Mouse (Mus musculus) kidney, embryonic 14.5 days (tissue): ENCODE measurements around the gene Rbm38. TPM values are rescaled to one million over a fixed set of nuclear protein-coding genes. Genes with fewer than 3 reads are reported as not detected.

Source experiments
- ATAC-seq: fragments of 200-750 bp; cut with Nextera tagmentation; 2 replicates; pipeline ENCODE4 v1.8.0; 2017; ENCODE audit warnings: moderate number of reproducible peaks, mild to moderate bottlenecking, moderate TSS enrichment, moderate library complexity; ENCODE audit not compliant: low FRiP score, low TSS enrichment
- H3K27ac ChIP-seq: fragments of 300-500 bp; sonication (generic); 2 replicates; pipeline ENCODE4 v1.5.1; 2014; ENCODE audit warnings: low read depth, mild to moderate bottlenecking, low read length, moderate library complexity, mixed read lengths
- H3K27me3 ChIP-seq: fragments of 300-500 bp; sonication (generic); 2 replicates; pipeline ENCODE4 v1.6.1; 2014; ENCODE audit warnings: mild to moderate bottlenecking, low read length; ENCODE audit not compliant: control insufficient read depth, insufficient read depth
- H3K36me3 ChIP-seq: fragments of 300-500 bp; sonication (generic); 2 replicates; pipeline ENCODE4 v1.6.1; 2014; ENCODE audit warnings: low read length, mixed read lengths; ENCODE audit not compliant: control insufficient read depth, insufficient read depth
- H3K4me1 ChIP-seq: fragments of 300-500 bp; sonication (generic); 2 replicates; pipeline ENCODE4 v1.6.1; 2014; ENCODE audit warnings: low read length, mixed read lengths; ENCODE audit not compliant: control insufficient read depth, insufficient read depth
- H3K4me2 ChIP-seq: fragments of 300-500 bp; sonication (generic); replicated peaks from 2 replicates; pipeline ENCODE4 v1.6.1; 2014; ENCODE audit warnings: low read depth, mild to moderate bottlenecking, low read length
- H3K4me3 ChIP-seq: fragments of 300-500 bp; sonication (generic); 2 replicates; pipeline ENCODE4 v1.5.1; 2014; ENCODE audit warnings: mild to moderate bottlenecking, low read length
- H3K9ac ChIP-seq: fragments of 300-500 bp; sonication (generic); 2 replicates; pipeline ENCODE4 v1.6.1; 2014; ENCODE audit warnings: low read depth, mild to moderate bottlenecking, low read length, moderate library complexity
- H3K9me3 ChIP-seq: fragments of 300-500 bp; sonication (generic); 2 replicates; pipeline ENCODE4 v1.6.1; 2016; ENCODE audit warnings: low read length; ENCODE audit not compliant: control insufficient read depth
- WGBS: fragments of 180-500 bp; shearing (Covaris S2); extraction: QIAGEN DNeasy Blood & Tissue Kit; methylation state at CpG from one replicate; pipeline ENCODE4 v1.1.7; 2014; 5-methylcytosine and 5-hydroxymethylcytosine counted together
- polyA plus RNA-seq: library from polyadenylated mRNA; unstranded; fragments of >200 nt; fragmentation: Nextera tagmentation; extraction: Ambion mirVana; gene quantifications from 2 replicates; pipeline ENCODE4 v1.2.1, GENCODE M21; 2014

The Rbm38 gene
- polyA plus RNA-seq, 1 experiment from 2014 or later: 42.6 TPM

GRCm38 (mm10) chr2:173056303-173056881 is 36.1 kb downstream of the Rbm38 start:
- H3K9ac ChIP-seq: no peak overlapping the region
- H3K9me3 ChIP-seq: no peaks in the 10 kb centered on the region
- H3K4me3 ChIP-seq: no peak overlapping the region
- H3K27ac ChIP-seq: no peak overlapping the region
- no peak for ATAC-seq
- H3K4me1 ChIP-seq: no peaks in the 10 kb centered on the region
- H3K27me3 ChIP-seq: no peaks in the 10 kb centered on the region
- 79% methylated on average over 10 of the region's 10 CpGs for WGBS
- no peaks in the 10 kb centered on the region for H3K36me3 ChIP-seq
- no peak overlapping the region for H3K4me2 ChIP-seq

GRCm38 (mm10) chr2:173056882-173057315 is 36.6 kb downstream of the Rbm38 start:
- H3K27me3 ChIP-seq: no peaks in the 10 kb centered on the region
- no peak overlapping the region for H3K4me2 ChIP-seq
- 0 out of 2 replicates have a peak, but pooled peaks cover 3% of the 10 kb centered on the region for H3K4me1 ChIP-seq
- no peaks in the 10 kb centered on the region for H3K9me3 ChIP-seq
- ATAC-seq: no peak
- no peak overlapping the region for H3K27ac ChIP-seq
- WGBS: 84% methylated on average over 11 of the region's 11 CpGs
- no peaks in the 10 kb centered on the region for H3K36me3 ChIP-seq
- H3K9ac ChIP-seq: no peak overlapping the region
- H3K4me3 ChIP-seq: no peak overlapping the region

- Histone ChIP-seq H3K4me3 (no peak overlapping the region), H3K4me1 (0 out of 2 replicates have a peak, but pooled peaks cover 3% of the 10 kb centered on the region), H3K27me3 (no peaks in the 10 kb centered on the region), H3K4me2 (no peak overlapping the region), H3K9ac (no peak overlapping the region), H3K9me3 (no peaks in the 10 kb centered on the region), H3K36me3 (no peaks in the 10 kb centered on the region), H3K27ac (no peak overlapping the region)
- 55% methylated on average over 10 of the region's 10 CpGs for WGBS
- ATAC-seq: no peak
Measured at GRCm38 (mm10) chr2:173057623-173058022, 37.3 kb downstream of the Rbm38 start.

GRCm38 (mm10) chr2:173058263-173058662 is 38.0 kb downstream of the Rbm38 start:
- 70% methylated on average over 11 of the region's 11 CpGs for whole genome bisulfite sequencing

GRCm38 (mm10) chr2:173060450-173060849 is 40.2 kb downstream of the Rbm38 start:
- Histone ChIP-seq H3K27ac (no peak overlapping the region), H3K4me2 (no peak overlapping the region), H3K4me1 (0 out of 2 replicates have a peak, but pooled peaks cover 3% of the 10 kb centered on the region), H3K9me3 (no peaks in the 10 kb centered on the region), H3K9ac (no peak overlapping the region), H3K4me3 (no peak overlapping the region), H3K27me3 (no peaks in the 10 kb centered on the region), H3K36me3 (no peaks in the 10 kb centered on the region)
- no peak for ATAC-seq
- 85% methylated on average over 9 of the region's 9 CpGs for WGBS

More at GRCm38 (mm10) chr2:173058263-173058662, 38.0 kb downstream of the Rbm38 start:
- H3K4me2 ChIP-seq: no peak overlapping the region
- H3K9me3 ChIP-seq: no peaks in the 10 kb centered on the region
- ATAC-seq: no peak
- H3K36me3 ChIP-seq: no peaks in the 10 kb centered on the region
- H3K4me3 ChIP-seq: no peak overlapping the region
- no peak overlapping the region for H3K27ac ChIP-seq
- H3K27me3 ChIP-seq: no peaks in the 10 kb centered on the region
- no peak overlapping the region for H3K9ac ChIP-seq
- 0 out of 2 replicates have a peak, but pooled peaks cover 3% of the 10 kb centered on the region for H3K4me1 ChIP-seq

- 0 out of 2 replicates have a peak, but pooled peaks cover 3% of the 10 kb centered on the region for H3K4me1 ChIP-seq
- H3K9ac ChIP-seq: no peak overlapping the region
- no peaks in the 10 kb centered on the region for H3K27me3 ChIP-seq
- no peaks in the 10 kb centered on the region for H3K36me3 ChIP-seq
- H3K9me3 ChIP-seq: no peaks in the 10 kb centered on the region
- no peak overlapping the region for H3K4me3 ChIP-seq
- peak; percentile 37; the same call in 1 of the 2 replicates for ATAC-seq
- WGBS: 68% methylated on average over 15 of the region's 15 CpGs
- no peak overlapping the region for H3K4me2 ChIP-seq
- no peak overlapping the region for H3K27ac ChIP-seq
Measured at GRCm38 (mm10) chr2:173061443-173062351, 41.4 kb downstream of the Rbm38 start.

- no peak for ATAC-seq
- Histone ChIP-seq H3K9me3 (no peaks in the 10 kb centered on the region), H3K4me2 (no peak overlapping the region), H3K4me1 (0 out of 2 replicates have a peak, but pooled peaks cover 3% of the 10 kb centered on the region), H3K36me3 (no peaks in the 10 kb centered on the region), H3K27ac (no peak overlapping the region), H3K4me3 (no peak overlapping the region), H3K9ac (no peak overlapping the region), H3K27me3 (no peaks in the 10 kb centered on the region)
- 56% methylated on average over 1 of the region's 1 CpGs for WGBS
Measured at GRCm38 (mm10) chr2:173063219-173063618, 42.9 kb downstream of the Rbm38 start.

GRCm38 (mm10) chr2:173064864-173065263 is 44.6 kb downstream of the Rbm38 start:
- no peaks in the 10 kb centered on the region for H3K9me3 ChIP-seq
- no peak for ATAC-seq
- no peak overlapping the region for H3K9ac ChIP-seq
- no peak overlapping the region for H3K4me2 ChIP-seq
- H3K27ac ChIP-seq: no peak overlapping the region
- H3K36me3 ChIP-seq: no peaks in the 10 kb centered on the region
- H3K4me3 ChIP-seq: no peak overlapping the region
- H3K27me3 ChIP-seq: no peaks in the 10 kb centered on the region
- WGBS: 87% methylated on average over 2 of the region's 2 CpGs
- H3K4me1 ChIP-seq: 0 out of 2 replicates have a peak, but pooled peaks cover 3% of the 10 kb centered on the region

GRCm38 (mm10) chr2:173072948-173073347 is 52.6 kb downstream of the Rbm38 start:
- no peak overlapping the region for H3K4me2 ChIP-seq
- no peaks in the 10 kb centered on the region for H3K4me1 ChIP-seq
- H3K4me3 ChIP-seq: no peak overlapping the region
- no peak overlapping the region for H3K27ac ChIP-seq
- WGBS: 92% methylated on average over 7 of the region's 7 CpGs
- no peak overlapping the region for H3K9ac ChIP-seq
- H3K27me3 ChIP-seq: no peaks in the 10 kb centered on the region
- no peaks in the 10 kb centered on the region for H3K36me3 ChIP-seq
- ATAC-seq: no peak
- H3K9me3 ChIP-seq: no peaks in the 10 kb centered on the region
